In genomic region chr1:45865316-45865715, GRCm38 (mm10) we compare ENCODE assay signal across 12 mouse cellular contexts. TPM values are rescaled to one million over a fixed set of nuclear protein-coding genes. Genes with fewer than 3 reads are reported as not detected.
DNase-seq lines count a peak whose midpoint lies in the region; ATAC-seq and TF ChIP-seq lines count a peak whose summit lies in the region.
"Had no signal": no experiment of that assay in that cellular context is flagged by ENCODE, and none has a peak within 500 bp of the region (broad histone marks: within the 10 kb centered on the region; RNA-seq: fewer than 3 reads in every experiment).

No protein-coding gene starts in this region.

- no peak overlapping the region for H3K9ac ChIP-seq in limb, embryonic 15.5 days
- H3K9ac ChIP-seq in midbrain, embryonic 13.5 days (replicated peaks) = no peak overlapping the region
- H3K9ac ChIP-seq: midbrain, embryonic 15.5 days had no signal

- H3K4me3 ChIP-seq in bone marrow macrophage, adult 2 months (ENCODE audit: insufficient read depth, low read length) = no peak overlapping the region
- no peak overlapping the region for H3K4me3 ChIP-seq in limb, embryonic 15.5 days
- H3K4me3 ChIP-seq in midbrain, embryonic 13.5 days (replicated peaks) = no peak overlapping the region
- H3K4me3 ChIP-seq: midbrain, embryonic 15.5 days had no signal

- H3K27me3 ChIP-seq in limb, embryonic 15.5 days = no peaks in the 10 kb centered on the region
- H3K27me3 ChIP-seq in midbrain, embryonic 13.5 days = no peaks in the 10 kb centered on the region
- H3K27me3 ChIP-seq: midbrain, embryonic 15.5 days had no signal

- no peak for ATAC-seq in limb, embryonic 15.5 days (ENCODE audit: insufficient number of reproducible peaks, low FRiP score, low TSS enrichment, low read depth)
- ATAC-seq in midbrain, embryonic 13.5 days = no peak
- ATAC-seq: midbrain, embryonic 15.5 days had no signal

- no peak overlapping the region for H3K4me2 ChIP-seq in limb, embryonic 15.5 days
- H3K4me2 ChIP-seq in midbrain, embryonic 13.5 days (replicated peaks) = no peak overlapping the region
- H3K4me2 ChIP-seq: midbrain, embryonic 15.5 days had no signal

- WGBS in limb, embryonic 15.5 days = 16% methylated on average over 1 of the region's 1 CpGs
- 65% methylated on average over 1 of the region's 1 CpGs for WGBS in midbrain, embryonic 13.5 days

- intact Hi-C loops in heart, postnatal 10 days (cut with DNase I) = no loop called here

- H3K27ac ChIP-seq in bone marrow macrophage, adult 2 months (ENCODE audit: insufficient read depth, low read depth, low read length) = peak overlapping the region; percentile 95
- peak overlapping the region; percentile 59; the same call in 1 of the 2 replicates for H3K27ac ChIP-seq in limb, embryonic 15.5 days
- H3K27ac ChIP-seq in midbrain, embryonic 13.5 days = no peak overlapping the region
- H3K27ac ChIP-seq: midbrain, embryonic 15.5 days had no signal

- peak; percentile 26 to 44 for DNase-seq in heart, postnatal 10 days
- no peak for DNase-seq in heart, adult 8-10 months (ENCODE audit: low spot score)
- peak; percentile 8 for DNase-seq in heart, postnatal 4 days
- DNase-seq in left cerebral cortex, adult 8-10 months (ENCODE audit: low spot score in 2 of 2) = no peak
- DNase-seq: left cerebral cortex, postnatal 4 days; right cerebral cortex, postnatal 25 days had no signal

- TF ChIP-seq POLR2A in bone marrow macrophage, adult 2 months (IDR thresholded peaks at IDR 0.05; ENCODE audit: borderline replicate concordance, low read depth, low read length) = no peak

- peaks cover 4% of the 10 kb centered on the region; the same call in 1 of the 2 replicates for H3K9me3 ChIP-seq in limb, embryonic 15.5 days
- H3K9me3 ChIP-seq in midbrain, embryonic 13.5 days = no peaks in the 10 kb centered on the region
- H3K9me3 ChIP-seq: midbrain, embryonic 15.5 days had no signal

- H3K36me3 ChIP-seq in limb, embryonic 15.5 days = no peaks in the 10 kb centered on the region
- H3K36me3 ChIP-seq in midbrain, embryonic 13.5 days = no peaks in the 10 kb centered on the region
- H3K36me3 ChIP-seq: midbrain, embryonic 15.5 days had no signal

- H3K4me1 ChIP-seq in bone marrow macrophage, adult 2 months (ENCODE audit: control insufficient read depth, insufficient read depth, low read length) = peaks cover 61% of the 10 kb centered on the region
- peaks cover 16% of the 10 kb centered on the region for H3K4me1 ChIP-seq in limb, embryonic 15.5 days
- H3K4me1 ChIP-seq in midbrain, embryonic 13.5 days (replicated peaks) = no peaks in the 10 kb centered on the region
- H3K4me1 ChIP-seq: midbrain, embryonic 15.5 days had no signal

- no peak for TF ChIP-seq CTCF in bone marrow macrophage, adult 2 months (IDR thresholded peaks at IDR 0.05; ENCODE audit: low read depth, low read length)

RNA-seq across cellular contexts. Expression of gene Gm5269, which starts 24.8 kb away (rescaled TPM):
- total RNA-seq in heart, postnatal 10 days (2021) = not detected
- not detected for total RNA-seq in heart, adult 8-10 months (2022)
- not detected in 2 replicates for polyA plus RNA-seq in bone marrow macrophage, adult 2 months (2012; ENCODE audit: insufficient read depth, insufficient read length, missing spikeins)
- total RNA-seq in heart, postnatal 4 days (2021) = not detected
- polyA plus RNA-seq in limb, embryonic 15.5 days (2015; fragmentation: Nextera tagmentation; extraction: Ambion mirVana) = not detected in 2 replicates
- total RNA-seq in left cerebral cortex, adult 8-10 months (2022) = not detected
- not detected in 2 replicates for polyA plus RNA-seq in midbrain, embryonic 13.5 days (2015; fragmentation: Nextera tagmentation; extraction: Ambion mirVana)
- total RNA-seq: heart, postnatal 14 days; layer of hippocampus, adult 18-20 months; left cerebral cortex, postnatal 4 days had no signal
- polyA plus RNA-seq: midbrain, embryonic 15.5 days had no signal

Comparison
In these comparisons a context has a peak if more than half of its experiments do, and no peak if none do; other contexts are left out.
1. DNase-seq: peak in heart, postnatal 10 days (2 of 2) and heart, postnatal 4 days (single experiment); none in heart, adult 8-10 months (single experiment) and left cerebral cortex, adult 8-10 months (0 of 2).